Mouse (Mus musculus) olfactory bulb, adult 2 months (tissue): ENCODE results near the gene Btd. TPM values are rescaled to one million over a fixed set of nuclear protein-coding genes. Genes with fewer than 3 reads are reported as not detected.

Source experiments
- H3K27ac ChIP-seq: fragments of 200-500 bp; 2 replicates; pipeline ENCODE4 v1.5.1; 2012; ENCODE audit warnings: low read depth, low read length; ENCODE audit not compliant: insufficient read depth
- H3K4me1 ChIP-seq: fragments of 200-500 bp; 2 replicates; pipeline ENCODE4 v1.6.1; 2012; ENCODE audit warnings: low read length; ENCODE audit not compliant: control insufficient read depth, insufficient read depth
- H3K4me3 ChIP-seq: fragments of 200-500 bp; 2 replicates; pipeline ENCODE4 v1.5.1; 2012; ENCODE audit warnings: mild to moderate bottlenecking, low read depth, low read length, moderate library complexity; ENCODE audit not compliant: insufficient read depth
- CTCF ChIP-seq: fragments of 200-500 bp; IDR thresholded peaks from 2 replicates; pipeline ENCODE4 v1.5.1; 2012; ENCODE audit warnings: low read depth, mild to moderate bottlenecking, low read length, moderate library complexity; ENCODE audit not compliant: insufficient read depth
- POLR2A ChIP-seq: fragments of 200-500 bp; IDR thresholded peaks from 2 replicates; pipeline ENCODE4 v1.6.1; 2012; ENCODE audit warnings: mild to moderate bottlenecking, low read depth, low read length, moderate library complexity; ENCODE audit not compliant: insufficient read depth
- WGBS: fragments of 180-500 bp; shearing (Covaris S2); methylation state at CpG from one replicate; pipeline ENCODE4 v1.1.7; 2018; 5-methylcytosine and 5-hydroxymethylcytosine counted together
- polyA plus RNA-seq: library from polyadenylated mRNA; stranded (reverse); fragments of >200 nt; gene quantifications from 2 replicates; pipeline ENCODE4 v1.2.4, GENCODE M21; 2012; ENCODE audit warnings: low replicate concordance; ENCODE audit not compliant: missing spikeins, insufficient read depth, insufficient read length

Btd gene
- polyA plus RNA-seq, 1 experiment, result not detected

GRCm38 (mm10) chr14:31653101-31653875 is 12.5 kb downstream of the Btd start:
- H3K27ac ChIP-seq, result no peak overlapping the region
- no peak overlapping the region for H3K4me3 ChIP-seq
- TF ChIP-seq POLR2A (no peak), CTCF (no peak)
- H3K4me1 ChIP-seq, result peaks cover 10% of the 10 kb centered on the region
- 89% methylated on average over 14 of the region's 14 CpGs for WGBS

- 82% methylated on average over 5 of the region's 5 CpGs for WGBS
- no peak for TF ChIP-seq CTCF
- TF ChIP-seq POLR2A, result no peak
- Histone ChIP-seq H3K4me1 (peaks cover 14% of the 10 kb centered on the region), H3K4me3 (no peak overlapping the region), H3K27ac (no peak overlapping the region)
These were observed 14.0 kb downstream of the Btd start for GRCm38 (mm10) chr14:31654816-31655215.

- peaks cover 17% of the 10 kb centered on the region for H3K4me1 ChIP-seq
- no peak for TF ChIP-seq CTCF
- TF ChIP-seq POLR2A, result no peak
- no peak overlapping the region for H3K27ac ChIP-seq
- WGBS, result 92% methylated on average over 14 of the region's 14 CpGs
- H3K4me3 ChIP-seq, result no peak overlapping the region
These were observed 14.6 kb downstream of the Btd start for GRCm38 (mm10) chr14:31655406-31655805.

- H3K4me1 ChIP-seq, result peaks cover 20% of the 10 kb centered on the region
- H3K27ac ChIP-seq, result no peak overlapping the region
- no peak overlapping the region for H3K4me3 ChIP-seq
- 83% methylated on average over 7 of the region's 7 CpGs for WGBS
- TF ChIP-seq CTCF (no peak), POLR2A (no peak)
These were observed 15.6 kb downstream of the Btd start for GRCm38 (mm10) chr14:31656386-31656785.

GRCm38 (mm10) chr14:31656857-31657645 is 16.2 kb downstream of the Btd start:
- WGBS, result 26% methylated on average over 5 of the region's 5 CpGs
- Histone ChIP-seq H3K4me1 (peaks cover 22% of the 10 kb centered on the region), H3K4me3 (no peak overlapping the region), H3K27ac (no peak overlapping the region)
- TF ChIP-seq POLR2A, result no peak
- no peak for TF ChIP-seq CTCF

GRCm38 (mm10) chr14:31658126-31658680 is 17.4 kb downstream of the Btd start:
- no peak for TF ChIP-seq CTCF
- no peak for TF ChIP-seq POLR2A
- peaks cover 31% of the 10 kb centered on the region for H3K4me1 ChIP-seq
- 80% methylated on average over 8 of the region's 8 CpGs for WGBS
- no peak overlapping the region for H3K4me3 ChIP-seq
- H3K27ac ChIP-seq, result no peak overlapping the region

- 16% methylated on average over 10 of the region's 10 CpGs for WGBS
These were observed 18.8 kb downstream of the Btd start for GRCm38 (mm10) chr14:31659501-31660181.

GRCm38 (mm10) chr14:31660312-31661093 is 19.7 kb downstream of the Btd start:
- no peak overlapping the region for H3K4me3 ChIP-seq
- H3K27ac ChIP-seq, result peak overlapping the region; percentile 74
- 20% methylated on average over 7 of the region's 7 CpGs for WGBS
- peaks cover 47% of the 10 kb centered on the region for H3K4me1 ChIP-seq
- TF ChIP-seq POLR2A (no peak), CTCF (no peak)

More at GRCm38 (mm10) chr14:31659501-31660181, 18.8 kb downstream of the Btd start:
- Histone ChIP-seq H3K27ac (peak overlapping the region; percentile 74), H3K4me3 (no peak overlapping the region), H3K4me1 (peaks cover 40% of the 10 kb centered on the region)
- TF ChIP-seq CTCF (no peak), POLR2A (no peak)
